Mouse (Mus musculus): ENCODE data around the gene Cnot3. TPM values are rescaled to one million over a fixed set of nuclear protein-coding genes. Genes with fewer than 3 reads are reported as not detected.
"Not testable (repeated sequence)": the region's sequence is repeated elsewhere in the genome, so short reads cannot be mapped to it uniquely, and the experiment has no call there.

The Cnot3 gene
- polyA plus RNA-seq, 1 experiment from 2014 or later: 56.5 TPM

DNA sequence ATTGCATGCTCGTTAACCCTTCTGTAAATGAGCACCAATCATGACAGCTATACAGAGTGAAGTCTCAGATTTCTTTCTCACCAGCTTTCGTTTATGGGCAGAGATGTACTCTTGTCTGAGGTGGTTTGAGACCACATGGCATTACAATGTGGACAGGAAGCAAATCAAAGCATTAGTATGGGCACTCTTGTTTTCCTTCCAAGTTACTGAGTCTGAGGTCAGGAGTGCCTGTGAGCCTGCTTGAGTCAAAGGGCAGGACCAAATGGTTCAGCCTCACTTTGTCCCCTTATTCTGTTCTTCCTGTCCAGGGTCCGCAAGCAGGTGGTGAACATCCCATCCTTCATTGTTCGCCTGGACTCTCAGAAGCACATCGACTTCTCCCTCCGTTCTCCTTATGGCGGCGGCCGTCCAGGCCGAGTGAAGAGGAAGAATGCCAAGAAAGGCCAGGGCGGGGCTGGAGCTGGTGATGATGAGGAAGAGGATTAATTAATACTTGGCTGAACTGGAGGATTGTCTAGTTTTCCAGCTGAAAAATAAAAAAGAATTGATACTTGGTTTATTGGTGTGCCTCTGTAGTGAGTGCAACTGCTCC is 61.4 kb downstream of the Cnot3 start:
- CTCF ChIA-PET: interaction anchor here (1.5 to 1.8 kb wide), 2 partner anchors 9 to 11 kb away, joined by 4 to 9 read pairs; no protein-coding TSS in a partner anchor
- DNase-seq (ENCODE audit: low read depth, low spot score): no peak
- H3K27me3 ChIP-seq: no peaks in the 10 kb centered on the region

DNA sequence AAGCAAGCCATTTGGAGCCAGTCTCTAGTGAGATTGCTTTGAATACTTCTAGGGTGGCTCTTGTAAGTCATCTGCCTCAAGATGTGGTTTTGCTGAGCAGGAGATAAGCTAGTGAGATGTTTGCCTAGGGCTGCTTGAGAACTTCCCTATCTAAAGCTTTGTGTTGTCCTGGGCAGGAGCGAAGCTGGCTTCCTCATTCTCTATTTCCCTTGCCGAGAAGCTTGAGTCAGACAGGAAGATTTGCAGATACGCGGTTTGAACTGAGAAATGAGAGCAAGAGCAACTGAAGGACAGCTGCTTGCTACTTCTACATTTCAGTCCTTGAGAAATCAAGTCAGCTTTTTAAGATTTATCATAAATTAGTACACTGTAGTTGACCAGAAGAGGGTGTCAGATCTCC is 62.0 kb downstream of the Cnot3 start:
- TF ChIP-seq CTCF (IDR thresholded peaks at IDR 0.05): no peak
- no peak for DNase-seq (ENCODE audit: low read depth, low spot score)
- POLR2A ChIA-PET: interaction anchor here (3.3 kb wide), 1 partner anchor 13 kb away, joined by 11 read pairs; the partner anchor contains the start of genes Mboat7 and Tsen34
- ATAC-seq: no peak
- in situ Hi-C loops (cut with MboI; ENCODE audit: low pct_unique_long_range_greater_than_20kb): no loop called here
- CTCF ChIA-PET: interaction anchor here (1.5 kb wide), 1 partner anchor 9 kb away, joined by 4 read pairs; no protein-coding TSS in a partner anchor
- no peaks in the 10 kb centered on the region for H3K27me3 ChIP-seq

More for the DNA sequence above, 61.4 kb downstream of the Cnot3 start:
- TF ChIP-seq CTCF (IDR thresholded peaks at IDR 0.05): no peak
- ATAC-seq: no peak
- POLR2A ChIA-PET: interaction anchor here (3.3 kb wide), 1 partner anchor 13 kb away, joined by 11 read pairs; the partner anchor contains the start of genes Mboat7 and Tsen34
- in situ Hi-C loops (cut with MboI; ENCODE audit: low pct_unique_long_range_greater_than_20kb): no loop called here

DNA sequence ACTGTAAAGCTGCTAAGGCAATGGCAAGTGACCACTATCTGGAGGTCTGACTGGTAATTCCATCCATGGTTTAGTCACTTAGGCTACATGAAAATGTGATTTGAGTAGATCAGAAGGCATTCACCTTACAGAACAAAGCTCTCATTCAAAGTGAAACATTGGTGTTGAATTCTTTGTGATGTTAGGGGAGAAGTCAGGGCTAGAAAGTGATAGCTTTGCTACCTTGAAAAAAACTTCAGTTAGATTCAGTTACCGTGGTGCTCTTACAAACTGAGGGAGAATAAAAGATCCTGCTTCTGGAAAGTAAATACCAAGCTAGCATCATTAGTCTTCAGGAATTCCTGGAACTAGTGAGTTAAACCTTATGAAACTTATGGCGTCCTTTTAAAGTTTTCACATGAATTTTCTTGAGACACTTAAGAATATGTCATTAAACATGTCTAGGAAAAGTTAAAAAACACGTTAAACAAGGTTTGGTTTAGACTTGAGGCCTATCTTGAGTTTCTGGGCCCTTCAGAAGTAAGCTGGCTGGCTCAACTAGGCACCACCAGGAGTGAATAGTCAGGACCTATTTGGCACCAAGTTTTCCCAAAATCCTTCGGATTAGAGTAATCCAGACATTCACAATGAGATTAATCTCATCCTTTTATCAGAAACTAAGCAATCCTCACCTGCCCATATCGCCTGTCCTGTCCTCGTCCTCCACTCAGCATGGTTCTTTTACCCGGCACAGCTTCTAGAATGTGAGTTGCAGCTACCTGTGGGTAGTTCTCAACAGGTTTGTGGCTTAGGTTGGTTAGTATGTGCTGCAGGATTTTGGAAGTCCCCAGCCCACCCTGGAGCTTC is 62.7 kb downstream of the Cnot3 start:
- POLR2A ChIA-PET: interaction anchor here (3.3 kb wide), 1 partner anchor 14 kb away, joined by 11 read pairs; the partner anchor contains the start of genes Mboat7 and Tsen34
- DNase-seq (ENCODE audit: low read depth, low spot score) (no peak), ATAC-seq (no peak)
- CTCF ChIA-PET: interaction anchor here (0.8 to 1.5 kb wide), 2 partner anchors 10 to 724 kb away, joined by 3 to 4 read pairs; no protein-coding TSS in a partner anchor
- no peak for TF ChIP-seq CTCF (IDR thresholded peaks at IDR 0.05)
- in situ Hi-C loops (cut with MboI; ENCODE audit: low pct_unique_long_range_greater_than_20kb): no loop called here
- H3K27me3 ChIP-seq: no peaks in the 10 kb centered on the region

DNA sequence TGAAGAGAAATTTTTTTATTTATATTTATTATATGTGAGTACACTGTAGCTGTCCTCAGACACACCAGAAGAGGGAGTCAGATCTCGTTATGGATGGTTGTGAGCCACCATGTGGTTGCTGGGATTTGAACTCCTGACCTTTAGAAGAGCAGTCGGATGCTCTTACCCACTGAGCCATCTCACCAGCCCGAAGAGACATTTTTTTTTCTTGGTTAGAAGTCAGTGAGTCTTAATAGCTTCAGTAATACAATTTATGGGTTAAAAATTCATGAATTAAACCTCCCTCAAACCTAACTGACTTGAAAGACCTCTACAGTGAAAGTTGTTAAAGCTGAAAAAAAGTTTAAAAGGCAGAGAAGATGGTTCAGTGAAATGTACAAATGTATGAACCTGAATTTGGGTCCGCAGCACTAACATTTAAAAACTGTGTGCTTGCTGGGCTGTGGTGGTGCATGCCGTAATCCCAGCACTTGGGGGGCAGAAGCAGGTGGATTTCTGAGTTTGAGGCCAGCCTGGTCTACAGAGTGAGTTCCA is 63.4 kb downstream of the Cnot3 start:
- ATAC-seq; in situ Hi-C loops (cut with MboI; ENCODE audit: low pct_unique_long_range_greater_than_20kb); H3K27me3 ChIP-seq; DNase-seq (ENCODE audit: low read depth, low spot score); POLR2A ChIA-PET: not testable (repeated sequence)
- CTCF ChIA-PET: interaction anchor here (0.8 kb wide), 1 partner anchor 724 kb away, joined by 3 read pairs; no protein-coding TSS in a partner anchor

DNA sequence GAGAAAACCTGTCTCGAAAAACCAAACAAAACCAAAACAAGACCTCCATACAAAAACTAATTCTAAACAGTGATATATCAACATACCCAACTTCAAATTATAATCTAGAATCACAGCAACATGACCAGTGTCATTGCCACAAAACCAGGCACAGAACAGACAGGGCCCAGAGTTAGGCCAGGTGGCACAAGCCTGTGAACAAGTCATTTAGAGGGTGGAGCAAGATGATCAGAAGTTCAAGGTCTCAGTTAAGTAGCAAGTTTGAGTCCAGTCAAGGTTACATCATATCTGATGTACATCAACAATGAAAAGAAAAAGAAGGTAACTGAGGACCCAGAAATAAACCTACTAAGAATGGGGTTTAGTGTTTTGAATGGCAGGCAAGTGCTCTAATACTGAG is 63.9 kb downstream of the Cnot3 start:
- no peaks in the 10 kb centered on the region for H3K27me3 ChIP-seq
- ChIA-PET CTCF (no interaction called here), POLR2A (no interaction called here)
- no peak for TF ChIP-seq CTCF (IDR thresholded peaks at IDR 0.05)
- no peak for DNase-seq (ENCODE audit: low read depth, low spot score)
- in situ Hi-C loops (cut with MboI; ENCODE audit: low pct_unique_long_range_greater_than_20kb): no loop called here
- no peak for ATAC-seq

Other genes with a start within 250 kb of the Cnot3 start
- gene Cacng6, start 221.1 kb upstream of the Cnot3 start, polyA plus RNA-seq (2021): not detected
- not detected for gene Tarm1, start 142.6 kb upstream of the Cnot3 start, polyA plus RNA-seq (2021)
- gene Oscar, start 29.1 kb upstream of the Cnot3 start, polyA plus RNA-seq (2021): 0.09 TPM
- 328 TPM for gene Ndufa3, start 27.9 kb upstream of the Cnot3 start, polyA plus RNA-seq (2021)
- gene Tfpt, start 15.3 kb upstream of the Cnot3 start, polyA plus RNA-seq (2021): 27.1 TPM
- gene Prpf31, start 15.3 kb upstream of the Cnot3 start, polyA plus RNA-seq (2021): 58.0 TPM
- 18.5 TPM for gene Leng1, start 20.6 kb downstream of the Cnot3 start, polyA plus RNA-seq (2021)
- 2.4 TPM for gene Tmc4, start 32.3 kb downstream of the Cnot3 start, polyA plus RNA-seq (2021)
- gene Tsen34, start 47.6 kb downstream of the Cnot3 start, polyA plus RNA-seq (2021): 205 TPM
- 118 TPM for gene Mboat7, start 48.3 kb downstream of the Cnot3 start, polyA plus RNA-seq (2021)
- 1,336 TPM for gene Rps9, start 58.7 kb downstream of the Cnot3 start, polyA plus RNA-seq (2021)
- gene Pirb, start 75.1 kb downstream of the Cnot3 start, polyA plus RNA-seq (2021): 0.03 TPM
- gene Gm15448, start 180.4 kb downstream of the Cnot3 start, polyA plus RNA-seq (2021): not detected
- not detected for gene Pira2, start 199.8 kb downstream of the Cnot3 start, polyA plus RNA-seq (2021)